Mouse (Mus musculus): Measurements from ENCODE around the gene Mrpl34. TPM values are rescaled to one million over a fixed set of nuclear protein-coding genes. Genes with fewer than 3 reads are reported as not detected.

The Mrpl34 gene
- total RNA-seq, 1 experiment, result 135 TPM

- TF ChIP-seq ZC3H11A (IDR thresholded peaks at IDR 0.05; ENCODE audit: borderline replicate concordance, low read depth, low read length), result no peak
- TF ChIP-seq HCFC1 (IDR thresholded peaks at IDR 0.05; ENCODE audit: borderline replicate concordance, insufficient read depth, low read length), result no peak
- no peak for TF ChIP-seq CHD2 (IDR thresholded peaks at IDR 0.05; ENCODE audit: low read depth, low read length)
- TF ChIP-seq ZNF384 (IDR thresholded peaks at IDR 0.05; ENCODE audit: low read depth, low read length), result no peak
- TF ChIP-seq MAFK (IDR thresholded peaks at IDR 0.05; ENCODE audit: insufficient read depth, low read depth, low read length), result no peak
- in situ Hi-C loops (cut with MboI; ENCODE audit: low sequenced_read_pairs in 2 of 2, unreplicated experiment in 2 of 2), result no loop called here
- Histone ChIP-seq H3K9ac (ENCODE audit: insufficient read depth, low read depth, low read length, poor library complexity, severe bottlenecking) (no peak overlapping the region), H3K36me3 (ENCODE audit: control insufficient read depth, insufficient read depth, low read length, poor library complexity, severe bottlenecking) (peaks cover 11% of the 10 kb centered on the region), H3K4me1 (ENCODE audit: control insufficient read depth in 2 of 2, insufficient read depth in 2 of 2, low read length in 2 of 2, poor library complexity in 1 of 2) (peaks cover 2 to 32% of the 10 kb centered on the region in 2 experiments; a peak in 2 of 4 replicates), H3K4me3 (ENCODE audit: insufficient read depth in 1 of 2, low read depth in 1 of 2, low read length in 2 of 2, poor library complexity in 1 of 2, severe bottlenecking in 1 of 2) (no peak overlapping the region), H3K27ac (ENCODE audit: insufficient read depth, low read depth, low read length, poor library complexity, severe bottlenecking) (no peak overlapping the region; the same call in 1 of the 2 replicates), H3K9me3 (ENCODE audit: control insufficient read depth, insufficient read depth, low read depth, low read length) (no peaks in the 10 kb centered on the region)
- no peak for DNase-seq (ENCODE audit: low read depth, low spot score)
These were observed 32.4 kb downstream of the Mrpl34 start for GRCm38 (mm10) chr8:71497077-71497645.

GRCm38 (mm10) chr8:71497881-71498501 lies 33.2 kb downstream of the Mrpl34 start:
- H3K9ac ChIP-seq (ENCODE audit: insufficient read depth, low read depth, low read length, poor library complexity, severe bottlenecking), result peak overlapping the region; percentile 49; the same call in 1 of the 2 replicates
- peak overlapping the region; percentile 47; the same call in 1 of the 2 replicates for H3K27ac ChIP-seq (ENCODE audit: insufficient read depth, low read depth, low read length, poor library complexity, severe bottlenecking)
- H3K9me3 ChIP-seq (ENCODE audit: control insufficient read depth, insufficient read depth, low read depth, low read length), result no peaks in the 10 kb centered on the region
- peaks cover 3% of the 10 kb centered on the region; the same call in 1 of the 2 replicates for H3K36me3 ChIP-seq (ENCODE audit: control insufficient read depth, insufficient read depth, low read length, poor library complexity, severe bottlenecking)
- in situ Hi-C loops (cut with MboI; ENCODE audit: low sequenced_read_pairs in 2 of 2, unreplicated experiment in 2 of 2), result no loop called here
- TF ChIP-seq CHD2 (IDR thresholded peaks at IDR 0.05; ENCODE audit: low read depth, low read length) (no peak), ZNF384 (IDR thresholded peaks at IDR 0.05; ENCODE audit: low read depth, low read length) (no peak), HCFC1 (IDR thresholded peaks at IDR 0.05; ENCODE audit: borderline replicate concordance, insufficient read depth, low read length) (no peak)
- DNase-seq (ENCODE audit: low read depth, low spot score), result no peak
- peaks cover 2 to 32% of the 10 kb centered on the region in 2 experiments; a peak in 2 of 4 replicates for H3K4me1 ChIP-seq (ENCODE audit: control insufficient read depth in 2 of 2, insufficient read depth in 2 of 2, low read length in 2 of 2, poor library complexity in 1 of 2)
- peak overlapping the region in 1 of 2 experiments; percentile 29; a peak in 1 of 4 replicates for H3K4me3 ChIP-seq (ENCODE audit: insufficient read depth in 1 of 2, low read depth in 1 of 2, low read length in 2 of 2, poor library complexity in 1 of 2, severe bottlenecking in 1 of 2)

- H3K36me3 ChIP-seq (ENCODE audit: control insufficient read depth, insufficient read depth, low read length, poor library complexity, severe bottlenecking), result peaks cover 3% of the 10 kb centered on the region; the same call in 1 of the 2 replicates
- TF ChIP-seq ZNF384 (IDR thresholded peaks at IDR 0.05; ENCODE audit: low read depth, low read length) (no peak), HCFC1 (IDR thresholded peaks at IDR 0.05; ENCODE audit: borderline replicate concordance, insufficient read depth, low read length) (no peak), MAFK (IDR thresholded peaks at IDR 0.05; ENCODE audit: insufficient read depth, low read depth, low read length) (no peak), CHD2 (IDR thresholded peaks at IDR 0.05; ENCODE audit: low read depth, low read length) (no peak), ZC3H11A (IDR thresholded peaks at IDR 0.05; ENCODE audit: borderline replicate concordance, low read depth, low read length) (no peak)
- H3K9ac ChIP-seq (ENCODE audit: insufficient read depth, low read depth, low read length, poor library complexity, severe bottlenecking), result peak overlapping the region; percentile 49; the same call in 1 of the 2 replicates
- peak overlapping the region; percentile 88 for H3K27ac ChIP-seq (ENCODE audit: insufficient read depth, low read depth, low read length, poor library complexity, severe bottlenecking)
- H3K4me3 ChIP-seq (ENCODE audit: insufficient read depth in 1 of 2, low read depth in 1 of 2, low read length in 2 of 2, poor library complexity in 1 of 2, severe bottlenecking in 1 of 2), result 0 out of 4 replicates have a peak overlapping the region, but pooled peaks of 1 of the 2 experiments have one; percentile 19
- H3K4me1 ChIP-seq (ENCODE audit: control insufficient read depth in 2 of 2, insufficient read depth in 2 of 2, low read length in 2 of 2, poor library complexity in 1 of 2), result peaks cover 2 to 32% of the 10 kb centered on the region in 2 experiments; a peak in 2 of 4 replicates
- in situ Hi-C loops (cut with MboI; ENCODE audit: low sequenced_read_pairs in 2 of 2, unreplicated experiment in 2 of 2), result no loop called here
- DNase-seq (ENCODE audit: low read depth, low spot score), result no peak
- no peaks in the 10 kb centered on the region for H3K9me3 ChIP-seq (ENCODE audit: control insufficient read depth, insufficient read depth, low read depth, low read length)
These were observed 34.3 kb downstream of the Mrpl34 start for GRCm38 (mm10) chr8:71498816-71499690.

GRCm38 (mm10) chr8:71504349-71504748 lies 39.6 kb downstream of the Mrpl34 start:
- peaks cover 4 to 11% of the 10 kb centered on the region in 2 experiments; a peak in 2 of 4 replicates for H3K4me1 ChIP-seq (ENCODE audit: control insufficient read depth in 2 of 2, insufficient read depth in 2 of 2, low read length in 2 of 2, poor library complexity in 1 of 2)
- H3K4me3 ChIP-seq (ENCODE audit: insufficient read depth in 1 of 2, low read depth in 1 of 2, low read length in 2 of 2, poor library complexity in 1 of 2, severe bottlenecking in 1 of 2), result no peak overlapping the region
- H3K27ac ChIP-seq (ENCODE audit: insufficient read depth, low read depth, low read length, poor library complexity, severe bottlenecking), result no peak overlapping the region
- no peak overlapping the region for H3K9ac ChIP-seq (ENCODE audit: insufficient read depth, low read depth, low read length, poor library complexity, severe bottlenecking)
- in situ Hi-C loops (cut with MboI; ENCODE audit: low sequenced_read_pairs in 2 of 2, unreplicated experiment in 2 of 2), result no loop called here
- no peak for TF ChIP-seq CHD2 (IDR thresholded peaks at IDR 0.05; ENCODE audit: low read depth, low read length)
- no peak for TF ChIP-seq ZNF384 (IDR thresholded peaks at IDR 0.05; ENCODE audit: low read depth, low read length)
- no peak for TF ChIP-seq MAFK (IDR thresholded peaks at IDR 0.05; ENCODE audit: insufficient read depth, low read depth, low read length)
- no peak for TF ChIP-seq HCFC1 (IDR thresholded peaks at IDR 0.05; ENCODE audit: borderline replicate concordance, insufficient read depth, low read length)
- TF ChIP-seq ZC3H11A (IDR thresholded peaks at IDR 0.05; ENCODE audit: borderline replicate concordance, low read depth, low read length), result no peak
- DNase-seq (ENCODE audit: low read depth, low spot score), result no peak
- H3K36me3 ChIP-seq (ENCODE audit: control insufficient read depth, insufficient read depth, low read length, poor library complexity, severe bottlenecking), result no peaks in the 10 kb centered on the region; the same call in 1 of the 2 replicates
- no peaks in the 10 kb centered on the region for H3K9me3 ChIP-seq (ENCODE audit: control insufficient read depth, insufficient read depth, low read depth, low read length)

Data from ES-E14 (cell line).